Mouse (Mus musculus): ENCODE results near the gene Olfr695.
"Not testable (repeated sequence)": the region's sequence is repeated elsewhere in the genome, so short reads cannot be mapped to it uniquely, and the experiment has no call there.

Gene Olfr695

DNA sequence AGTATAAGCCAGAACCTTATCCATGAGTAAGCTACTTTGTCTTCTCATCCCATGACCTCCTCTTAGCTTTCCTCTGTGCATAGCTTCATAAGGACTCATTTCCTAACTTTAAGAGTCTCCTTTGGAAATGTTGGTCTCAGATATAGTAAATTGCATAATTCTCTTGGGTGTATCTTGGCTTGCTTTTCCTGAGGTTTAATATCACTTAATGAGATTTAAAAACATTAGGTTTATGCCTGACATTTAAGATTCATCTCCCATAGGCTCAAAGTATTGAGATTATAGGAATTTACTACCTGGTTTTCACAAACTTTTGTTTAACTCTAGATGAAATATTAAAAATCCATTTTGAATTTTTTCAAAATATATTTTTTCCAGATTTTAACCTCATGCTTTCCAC lies at the start of gene Olfr695:
TSS of gene Olfr695 (minus strand) at position 101 of the 400 bp plus-strand sequence.
- no peak for DNase-seq (ENCODE audit: extremely low read depth, low read depth, low spot score)

- not testable (repeated sequence) for DNase-seq (ENCODE audit: extremely low read depth, low read depth, low spot score)
Measured at GRCm38 (mm10) chr7:106761008-106761407, 44.8 kb upstream of the Olfr695 start.

GRCm38 (mm10) chr7:106758800-106759199 lies 42.6 kb upstream of the Olfr695 start:
- DNase-seq (ENCODE audit: extremely low read depth, low read depth, low spot score) = no peak

GRCm38 (mm10) chr7:106755297-106755696 lies 39.1 kb upstream of the Olfr695 start, which contains the start of gene Olfr698:
Gene Olfr698 (minus strand): TSS chr7:106755397.
- DNase-seq (ENCODE audit: extremely low read depth, low read depth, low spot score) = no peak

DNA sequence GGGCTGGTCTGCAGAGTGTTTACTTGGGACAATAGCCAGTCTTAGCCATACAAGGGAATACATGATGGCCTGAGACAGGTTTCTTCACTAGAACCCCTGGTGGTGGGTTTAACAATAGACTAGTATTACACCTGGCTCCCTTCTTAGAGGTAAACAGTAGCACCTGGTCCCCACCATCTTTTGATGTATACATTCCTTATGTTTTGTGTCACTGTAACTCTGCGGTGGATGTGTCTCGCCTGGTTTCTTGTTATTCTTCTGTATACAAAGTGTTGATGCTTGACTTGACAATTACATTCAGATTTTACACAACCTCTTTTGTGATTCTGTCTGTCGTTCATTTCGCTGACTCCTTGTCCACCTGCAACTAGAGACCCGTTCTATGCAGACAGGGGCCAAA lies 29.6 kb upstream of the Olfr695 start:
- DNase-seq (ENCODE audit: extremely low read depth, low read depth, low spot score) = no peak

DNA sequence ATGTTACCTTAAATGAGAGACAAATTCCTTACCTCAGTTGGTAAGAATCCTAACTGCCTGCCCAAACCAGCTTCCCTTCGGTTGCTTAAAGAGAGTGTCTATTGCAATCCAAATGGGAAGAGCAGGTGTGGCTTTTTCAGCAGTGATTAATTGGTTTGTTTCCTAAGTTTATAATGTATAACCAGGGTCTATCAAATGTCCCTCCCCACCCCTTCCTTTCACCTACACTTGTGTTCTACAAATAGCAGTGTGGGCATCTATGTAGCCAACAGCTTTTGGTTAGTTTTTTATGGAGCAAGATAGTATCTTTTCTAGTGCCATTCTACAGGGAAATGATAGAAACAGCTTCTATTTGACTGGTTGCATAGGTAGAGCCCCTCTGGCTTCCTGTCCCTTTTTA lies 26.1 kb upstream of the Olfr695 start, which contains the start of gene Olfr697:
TSS of gene Olfr697 (minus strand) at position 101 of the 400 bp plus-strand sequence.
- DNase-seq (ENCODE audit: extremely low read depth, low read depth, low spot score) = no peak

GRCm38 (mm10) chr7:106737028-106737427 lies 20.8 kb upstream of the Olfr695 start:
- no peak for DNase-seq (ENCODE audit: extremely low read depth, low read depth, low spot score)

DNA sequence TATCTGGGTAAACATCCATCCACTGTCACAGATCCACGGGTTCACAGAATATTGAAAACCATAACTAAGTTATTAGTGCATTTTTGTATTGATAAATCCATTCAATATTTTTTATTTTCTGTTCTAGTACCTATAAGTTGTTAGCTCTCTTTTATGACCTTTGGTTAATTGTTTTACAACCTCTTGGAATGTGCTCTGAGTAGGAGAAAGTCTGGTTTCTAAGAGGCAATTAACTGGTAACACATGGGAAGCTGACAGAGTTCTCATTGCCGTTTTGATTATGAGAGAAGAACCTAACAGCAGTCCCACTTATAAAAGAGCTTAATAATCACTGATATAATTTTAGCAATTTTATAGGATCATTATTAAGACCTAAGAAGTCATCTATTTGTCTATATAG lies 17.5 kb upstream of the Olfr695 start:
- no peak for DNase-seq (ENCODE audit: extremely low read depth, low read depth, low spot score)

GRCm38 (mm10) chr7:106725654-106726053 lies 9.5 kb upstream of the Olfr695 start:
- DNase-seq (ENCODE audit: extremely low read depth, low read depth, low spot score) = not testable (repeated sequence)

GRCm38 (mm10) chr7:106711463-106711862 lies 4.7 kb downstream of the Olfr695 start:
- DNase-seq (ENCODE audit: extremely low read depth, low read depth, low spot score) = no peak

DNA sequence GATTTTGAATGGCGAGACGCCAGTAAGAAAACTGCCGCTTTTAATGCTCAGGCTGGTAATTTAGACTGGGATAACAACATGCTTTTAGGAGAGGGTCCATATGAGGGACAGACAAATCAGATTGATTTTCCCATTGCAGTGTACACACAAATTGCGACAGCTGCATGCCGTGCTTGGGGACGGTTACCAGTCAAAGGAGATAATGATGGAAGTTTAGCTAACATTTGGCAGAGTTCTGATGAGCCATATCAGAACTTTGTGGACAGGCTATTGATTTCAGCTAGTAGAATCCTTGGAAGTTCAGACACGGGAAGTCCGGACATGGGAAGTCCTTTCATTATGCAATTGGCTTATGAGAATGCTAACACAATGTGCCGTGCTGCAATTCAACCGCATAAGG lies 8.5 kb downstream of the Olfr695 start:
- DNase-seq (ENCODE audit: extremely low read depth, low read depth, low spot score) = not testable (repeated sequence)

GRCm38 (mm10) chr7:106696891-106697290 lies 19.3 kb downstream of the Olfr695 start:
- no peak for DNase-seq (ENCODE audit: extremely low read depth, low read depth, low spot score)

GRCm38 (mm10) chr7:106692976-106693375 lies 23.2 kb downstream of the Olfr695 start:
- no peak for DNase-seq (ENCODE audit: extremely low read depth, low read depth, low spot score)

DNA sequence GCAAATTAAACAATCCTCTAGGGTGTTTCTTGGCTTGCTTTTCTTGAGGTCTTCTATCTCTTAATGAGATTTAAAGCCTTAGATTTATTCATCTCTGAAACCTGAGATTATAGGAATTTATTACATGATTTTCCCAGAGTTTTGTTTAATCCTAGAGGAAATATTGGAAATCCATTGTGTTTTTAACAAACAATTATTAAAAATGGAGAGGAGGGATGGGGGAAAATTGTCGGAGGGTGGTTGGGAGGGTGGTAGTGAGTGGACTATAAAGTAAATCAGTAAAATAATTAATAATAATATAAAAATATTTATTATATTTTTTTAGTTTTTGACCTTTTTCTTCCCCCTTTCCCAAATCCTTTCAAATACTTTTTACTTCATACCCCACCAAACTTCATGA lies 24.5 kb downstream of the Olfr695 start, which contains the start of gene Olfr694:
TSS of gene Olfr694 (minus strand) at position 101 of the 400 bp plus-strand sequence.
- no peak for DNase-seq (ENCODE audit: extremely low read depth, low read depth, low spot score)

GRCm38 (mm10) chr7:106685382-106685781 lies 30.8 kb downstream of the Olfr695 start:
- DNase-seq (ENCODE audit: extremely low read depth, low read depth, low spot score) = no peak

- no peak for DNase-seq (ENCODE audit: extremely low read depth, low read depth, low spot score)
Measured at GRCm38 (mm10) chr7:106680484-106680883, 35.7 kb downstream of the Olfr695 start, which contains the start of gene Olfr693. Gene Olfr693 (minus strand): TSS chr7:106680584.
